Mouse (Mus musculus): ENCODE data around the gene Gtf2ird2. TPM values are rescaled to one million over a fixed set of nuclear protein-coding genes. Genes with fewer than 3 reads are reported as not detected.

Gtf2ird2 gene
- polyA plus RNA-seq, 1 experiment from 2014 or later: 6.5 TPM

DNA sequence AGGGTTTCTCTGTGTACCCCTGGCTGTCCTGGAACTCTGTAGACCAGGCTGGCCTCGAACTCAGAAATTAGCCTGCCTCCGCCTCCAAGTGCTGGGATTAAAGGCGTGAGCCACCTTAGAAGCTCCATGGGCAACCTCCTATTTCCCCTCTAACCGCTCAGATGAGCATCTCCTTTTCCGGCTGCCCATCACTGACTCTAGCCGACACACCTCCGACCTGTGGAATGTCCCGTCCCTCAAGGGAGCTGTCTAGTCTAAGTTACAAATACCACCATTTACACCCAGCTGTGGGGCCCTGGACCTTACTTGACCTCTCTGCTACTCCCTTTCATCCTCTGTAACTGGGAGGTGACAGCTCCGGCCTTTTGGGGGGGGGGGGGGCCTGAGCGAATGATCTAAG is 8.1 kb upstream of the Gtf2ird2 start:
- Histone ChIP-seq H3K4me2 (peak overlapping the region; percentile 84), H3K27me3 (ENCODE audit: control insufficient read depth, insufficient read depth, low read length) (no peaks in the 10 kb centered on the region), H3K9me3 (replicated peaks; ENCODE audit: control insufficient read depth, low read length) (no peaks in the 10 kb centered on the region), H3K9ac (ENCODE audit: low read depth, low read length) (peak overlapping the region; percentile 83), H3K4me1 (ENCODE audit: control insufficient read depth, insufficient read depth, low read length) (peaks cover 4% of the 10 kb centered on the region; the same call in 1 of the 2 replicates), H3K36me3 (ENCODE audit: control insufficient read depth, insufficient read depth, low read length) (no peaks in the 10 kb centered on the region), H3K27ac (ENCODE audit: low read depth, low read length) (peak overlapping the region; percentile 79; the same call in 1 of the 2 replicates), H3K4me3 (ENCODE audit: low read depth, low read length) (peak overlapping the region; percentile 88)
- WGBS (ENCODE audit: insufficient replicate concordance): 8% methylated on average over 10 of the region's 10 CpGs
- no peak for ATAC-seq (replicated peaks; ENCODE audit: insufficient number of reproducible peaks, low FRiP score, low TSS enrichment)

DNA sequence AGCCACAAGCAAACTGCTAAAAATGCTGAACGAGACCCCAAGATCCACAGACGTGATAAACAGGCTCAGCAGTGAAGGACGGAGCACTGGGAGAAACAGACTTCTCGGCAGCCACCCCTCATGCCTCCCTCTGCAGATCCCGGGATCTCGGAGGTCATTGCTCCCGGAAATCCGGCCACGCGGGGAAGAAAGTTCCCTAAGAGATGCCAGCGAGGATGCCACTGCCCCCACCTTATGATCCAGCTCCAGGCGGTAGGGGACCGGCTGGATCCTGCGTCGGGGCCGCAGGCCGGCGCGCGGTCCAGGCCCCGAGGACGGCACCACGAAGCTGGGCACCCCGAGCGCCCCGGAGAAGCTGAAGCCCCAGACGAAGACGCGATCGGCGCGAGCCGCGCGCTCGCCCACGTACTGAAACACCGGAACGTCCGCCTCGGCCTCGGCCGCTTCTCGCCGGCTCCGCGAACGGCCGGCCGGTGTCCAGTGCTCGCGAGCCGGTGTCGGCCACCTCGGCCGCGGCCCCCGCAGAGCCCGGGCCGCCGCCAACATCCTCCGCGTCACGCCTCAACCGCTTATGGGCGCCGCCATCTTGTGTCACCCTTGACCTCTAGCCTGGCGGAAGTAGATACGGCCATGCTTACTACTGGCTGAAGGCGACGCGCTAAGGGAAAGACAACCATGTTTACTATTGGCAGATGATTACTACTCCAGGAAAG is 7.5 kb upstream of the Gtf2ird2 start, which contains the start of gene Rcc1l:
Gene Rcc1l, minus strand, starts transcription at position 606 of the 713 bp plus-strand sequence.
- Histone ChIP-seq H3K9me3 (replicated peaks; ENCODE audit: control insufficient read depth, low read length) (no peaks in the 10 kb centered on the region), H3K9ac (ENCODE audit: low read depth, low read length) (peak within 1 kb of the TSS; percentile 83), H3K27me3 (ENCODE audit: control insufficient read depth, insufficient read depth, low read length) (no peaks in the 10 kb centered on the region), H3K4me1 (ENCODE audit: control insufficient read depth, insufficient read depth, low read length) (peaks cover 4% of the 10 kb centered on the region; the same call in 1 of the 2 replicates), H3K4me3 (ENCODE audit: low read depth, low read length) (peak within 1 kb of the TSS; percentile 88), H3K27ac (ENCODE audit: low read depth, low read length) (peak within 1 kb of the TSS; percentile 79), H3K4me2 (peak within 1 kb of the TSS; percentile 84), H3K36me3 (ENCODE audit: control insufficient read depth, insufficient read depth, low read length) (no peaks in the 10 kb centered on the region)
- under 1% methylated on average over 70 of the region's 72 CpGs for WGBS (ENCODE audit: insufficient replicate concordance)
- ATAC-seq (replicated peaks; ENCODE audit: insufficient number of reproducible peaks, low FRiP score, low TSS enrichment): peak; percentile 84

DNA sequence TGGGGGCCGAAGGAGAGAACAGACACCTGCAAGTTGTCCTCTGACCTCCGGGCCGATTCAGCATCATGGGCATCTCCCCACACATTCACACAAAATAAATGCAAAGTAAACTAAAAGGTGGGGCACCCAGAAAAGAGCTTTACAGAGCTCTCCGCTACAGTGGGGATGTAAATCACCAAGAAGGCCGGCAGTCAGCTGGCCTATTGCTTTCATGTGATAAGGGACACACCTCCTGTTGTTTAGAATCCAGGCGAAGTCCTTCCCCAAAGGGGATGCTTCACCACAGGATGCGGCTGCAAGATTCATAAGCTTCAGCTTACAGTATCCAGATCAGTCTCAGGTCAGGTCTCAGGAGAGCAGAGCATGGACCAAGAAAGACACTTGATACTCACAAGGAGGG is 5.3 kb upstream of the Gtf2ird2 start:
- Histone ChIP-seq H3K4me3 (ENCODE audit: low read depth, low read length) (no peak overlapping the region), H3K27me3 (ENCODE audit: control insufficient read depth, insufficient read depth, low read length) (no peaks in the 10 kb centered on the region), H3K4me1 (ENCODE audit: control insufficient read depth, insufficient read depth, low read length) (peaks cover 12% of the 10 kb centered on the region), H3K36me3 (ENCODE audit: control insufficient read depth, insufficient read depth, low read length) (no peaks in the 10 kb centered on the region), H3K27ac (ENCODE audit: low read depth, low read length) (no peak overlapping the region), H3K4me2 (no peak overlapping the region), H3K9ac (ENCODE audit: low read depth, low read length) (no peak overlapping the region), H3K9me3 (replicated peaks; ENCODE audit: control insufficient read depth, low read length) (no peaks in the 10 kb centered on the region)
- ATAC-seq (replicated peaks; ENCODE audit: insufficient number of reproducible peaks, low FRiP score, low TSS enrichment): no peak
- WGBS (ENCODE audit: insufficient replicate concordance): 64% methylated on average over 7 of the region's 7 CpGs

DNA sequence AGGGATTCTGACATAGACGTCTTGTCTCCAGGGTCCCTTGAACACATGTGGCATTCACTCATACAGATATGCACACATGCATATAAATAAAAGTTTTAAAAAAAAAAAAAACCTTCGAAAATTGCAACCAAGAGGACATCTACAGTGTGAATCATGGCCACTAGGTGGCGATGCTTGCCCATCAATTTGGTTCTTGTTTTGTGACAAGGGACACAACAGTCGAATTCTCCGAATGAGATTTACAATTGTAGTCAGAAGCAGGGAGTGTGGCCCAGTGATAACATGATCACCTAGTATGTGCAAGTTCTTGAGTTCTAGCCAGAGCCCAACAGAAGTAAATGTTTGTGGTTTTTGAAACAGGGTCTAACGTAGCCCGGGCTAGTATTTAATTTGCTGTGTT is 3.9 kb upstream of the Gtf2ird2 start:
- Histone ChIP-seq H3K4me2 (no peak overlapping the region), H3K27ac (ENCODE audit: low read depth, low read length) (no peak overlapping the region), H3K27me3 (ENCODE audit: control insufficient read depth, insufficient read depth, low read length) (no peaks in the 10 kb centered on the region), H3K4me3 (ENCODE audit: low read depth, low read length) (no peak overlapping the region), H3K4me1 (ENCODE audit: control insufficient read depth, insufficient read depth, low read length) (peaks cover 14% of the 10 kb centered on the region), H3K9ac (ENCODE audit: low read depth, low read length) (no peak overlapping the region), H3K9me3 (replicated peaks; ENCODE audit: control insufficient read depth, low read length) (no peaks in the 10 kb centered on the region), H3K36me3 (ENCODE audit: control insufficient read depth, insufficient read depth, low read length) (no peaks in the 10 kb centered on the region)
- 25% methylated on average over 7 of the region's 7 CpGs for WGBS (ENCODE audit: insufficient replicate concordance)
- ATAC-seq (replicated peaks; ENCODE audit: insufficient number of reproducible peaks, low FRiP score, low TSS enrichment): no peak

DNA sequence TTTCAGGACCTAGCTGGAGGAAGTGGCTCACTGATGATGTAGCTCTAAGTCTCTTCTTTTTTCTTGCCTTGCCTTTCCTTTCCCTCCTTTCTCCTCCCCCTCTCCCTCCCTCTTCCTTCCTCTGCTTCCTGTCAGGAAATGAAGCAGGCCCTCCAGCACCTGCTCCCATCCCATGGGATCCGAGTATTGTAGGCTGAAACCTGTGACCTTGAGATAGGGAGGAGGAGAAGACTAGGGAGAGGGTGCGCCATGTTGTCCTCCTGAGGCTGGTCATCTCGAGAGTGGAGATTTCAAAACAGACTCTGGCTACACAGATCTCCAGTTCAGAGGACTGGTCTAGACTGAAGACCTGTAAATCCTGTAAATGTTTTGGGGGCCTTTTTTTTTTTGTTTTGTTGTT is 1.6 kb upstream of the Gtf2ird2 start:
- H3K9me3 ChIP-seq (replicated peaks; ENCODE audit: control insufficient read depth, low read length): no peaks in the 10 kb centered on the region
- ATAC-seq (replicated peaks; ENCODE audit: insufficient number of reproducible peaks, low FRiP score, low TSS enrichment): no peak
- H3K4me3 ChIP-seq (ENCODE audit: low read depth, low read length): no peak overlapping the region
- no peak overlapping the region for H3K27ac ChIP-seq (ENCODE audit: low read depth, low read length)
- H3K4me2 ChIP-seq: no peak overlapping the region
- H3K4me1 ChIP-seq (ENCODE audit: control insufficient read depth, insufficient read depth, low read length): peaks cover 10% of the 10 kb centered on the region; the same call in 1 of the 2 replicates
- 55% methylated on average over 3 of the region's 3 CpGs for WGBS (ENCODE audit: insufficient replicate concordance)
- no peak overlapping the region for H3K9ac ChIP-seq (ENCODE audit: low read depth, low read length)
- H3K36me3 ChIP-seq (ENCODE audit: control insufficient read depth, insufficient read depth, low read length): no peaks in the 10 kb centered on the region
- no peaks in the 10 kb centered on the region for H3K27me3 ChIP-seq (ENCODE audit: control insufficient read depth, insufficient read depth, low read length)

DNA sequence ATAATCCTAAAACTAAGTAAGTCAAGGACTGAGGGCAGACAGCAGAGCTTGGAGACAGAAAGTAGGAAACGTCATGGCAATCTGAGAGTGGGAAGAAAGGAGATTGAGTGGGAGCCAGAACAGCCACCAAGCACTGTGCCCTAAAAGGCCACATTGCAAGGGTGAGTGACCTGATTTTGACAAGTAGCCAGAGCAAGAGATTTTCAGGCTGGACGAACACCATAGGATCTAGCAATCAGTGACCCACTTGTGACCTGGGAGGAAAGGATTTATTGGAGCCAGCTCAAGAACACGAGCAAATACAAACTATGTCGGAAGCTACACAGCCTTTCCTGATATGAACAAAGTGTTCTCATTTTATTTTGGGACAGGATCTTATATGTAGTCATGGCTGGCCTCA is 1.1 kb upstream of the Gtf2ird2 start:
- Histone ChIP-seq H3K36me3 (ENCODE audit: control insufficient read depth, insufficient read depth, low read length) (no peaks in the 10 kb centered on the region), H3K27me3 (ENCODE audit: control insufficient read depth, insufficient read depth, low read length) (no peaks in the 10 kb centered on the region), H3K4me3 (ENCODE audit: low read depth, low read length) (no peak overlapping the region), H3K9me3 (replicated peaks; ENCODE audit: control insufficient read depth, low read length) (no peaks in the 10 kb centered on the region), H3K9ac (ENCODE audit: low read depth, low read length) (peak overlapping the region; percentile 94; the same call in 1 of the 2 replicates), H3K4me2 (peak overlapping the region; percentile 87), H3K4me1 (ENCODE audit: control insufficient read depth, insufficient read depth, low read length) (peaks cover 10% of the 10 kb centered on the region; the same call in 1 of the 2 replicates), H3K27ac (ENCODE audit: low read depth, low read length) (peak overlapping the region; percentile 94; the same call in 1 of the 2 replicates)
- no peak for ATAC-seq (replicated peaks; ENCODE audit: insufficient number of reproducible peaks, low FRiP score, low TSS enrichment)
- 72% methylated on average over 4 of the region's 4 CpGs for WGBS (ENCODE audit: insufficient replicate concordance)

DNA sequence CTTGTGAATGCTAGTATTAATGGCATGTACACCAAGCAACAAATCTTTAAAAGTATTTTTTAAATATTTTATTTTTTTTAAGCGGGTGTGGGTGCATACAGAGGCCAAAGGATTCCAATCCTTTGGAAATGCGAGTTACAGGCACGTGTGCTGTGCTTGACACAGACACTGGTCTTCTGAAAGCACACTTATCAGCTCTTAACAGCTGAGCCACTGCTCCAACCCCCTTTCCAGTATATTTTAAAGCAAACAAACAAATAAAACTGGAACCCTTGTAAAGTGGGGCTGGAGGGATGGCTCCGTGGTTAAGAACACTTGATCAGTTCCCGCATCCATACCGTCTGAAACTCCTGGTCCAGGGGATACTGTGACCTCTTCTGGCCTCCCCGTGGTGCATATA is 657 bp upstream of the Gtf2ird2 start:
- H3K4me1 ChIP-seq (ENCODE audit: control insufficient read depth, insufficient read depth, low read length): peaks cover 10% of the 10 kb centered on the region; the same call in 1 of the 2 replicates
- ATAC-seq (replicated peaks; ENCODE audit: insufficient number of reproducible peaks, low FRiP score, low TSS enrichment): no peak
- no peaks in the 10 kb centered on the region for H3K9me3 ChIP-seq (replicated peaks; ENCODE audit: control insufficient read depth, low read length)
- H3K27me3 ChIP-seq (ENCODE audit: control insufficient read depth, insufficient read depth, low read length): no peaks in the 10 kb centered on the region
- 48% methylated on average over 7 of the region's 7 CpGs for WGBS (ENCODE audit: insufficient replicate concordance)
- no peaks in the 10 kb centered on the region for H3K36me3 ChIP-seq (ENCODE audit: control insufficient read depth, insufficient read depth, low read length)
- H3K4me3 ChIP-seq (ENCODE audit: low read depth, low read length): peak overlapping the region; percentile 78
- H3K4me2 ChIP-seq: peak overlapping the region; percentile 87
- H3K27ac ChIP-seq (ENCODE audit: low read depth, low read length): peak overlapping the region; percentile 94; the same call in 1 of the 2 replicates
- peak overlapping the region; percentile 94 for H3K9ac ChIP-seq (ENCODE audit: low read depth, low read length)

DNA sequence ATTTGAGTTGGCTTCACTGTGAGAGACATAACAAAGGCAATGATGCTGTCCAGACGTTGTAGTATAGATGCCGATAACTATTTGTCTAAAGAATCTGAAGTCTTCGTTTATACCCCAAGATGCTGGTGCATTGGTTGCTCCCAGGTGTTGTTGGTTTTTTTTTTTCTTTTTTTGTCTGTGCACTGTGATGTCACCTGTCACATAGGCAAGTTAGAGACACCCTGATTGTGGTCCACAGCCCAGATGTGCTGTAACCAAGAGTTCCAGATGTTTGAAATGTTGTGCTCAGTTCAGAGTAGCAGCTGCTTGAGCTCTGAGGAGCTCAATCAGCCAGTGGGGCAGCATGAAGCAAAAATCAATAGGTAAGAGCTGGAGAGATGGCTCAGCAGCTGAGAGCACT is 2.2 kb downstream of the Gtf2ird2 start:
- H3K27me3 ChIP-seq (ENCODE audit: control insufficient read depth, insufficient read depth, low read length): no peaks in the 10 kb centered on the region
- H3K27ac ChIP-seq (ENCODE audit: low read depth, low read length): no peak overlapping the region
- no peak for ATAC-seq (replicated peaks; ENCODE audit: insufficient number of reproducible peaks, low FRiP score, low TSS enrichment)
- H3K4me2 ChIP-seq: no peak overlapping the region
- H3K4me3 ChIP-seq (ENCODE audit: low read depth, low read length): no peak overlapping the region
- H3K36me3 ChIP-seq (ENCODE audit: control insufficient read depth, insufficient read depth, low read length): no peaks in the 10 kb centered on the region
- no peaks in the 10 kb centered on the region for H3K9me3 ChIP-seq (replicated peaks; ENCODE audit: control insufficient read depth, low read length)
- peaks cover 10% of the 10 kb centered on the region; the same call in 1 of the 2 replicates for H3K4me1 ChIP-seq (ENCODE audit: control insufficient read depth, insufficient read depth, low read length)
- H3K9ac ChIP-seq (ENCODE audit: low read depth, low read length): no peak overlapping the region
- 89% methylated on average over 3 of the region's 3 CpGs for WGBS (ENCODE audit: insufficient replicate concordance)
